Mouse (Mus musculus) gastrocnemius, postnatal 25 days (tissue): ENCODE data around the gene Ccdc190. TPM values are rescaled to one million over a fixed set of nuclear protein-coding genes. Genes with fewer than 3 reads are reported as not detected.

Experiments
- DNase-seq: peaks from one replicate; pipeline ENCODE4 v3.0.0; 2022
- long read RNA-seq, 2 experiments: library from polyadenylated mRNA; stranded (forward); transcript quantifications; one replicate each; pipeline ENCODE4 v2.0.0; 2021
- total RNA-seq, 2 experiments: library from RNA; stranded (reverse); gene quantifications; 1 replicate in 1 of 2; 2 replicates in 1 of 2; pipeline ENCODE4 v1.2.3; 2021

Ccdc190 gene
- not detected for total RNA-seq
- long read RNA-seq, experiment 1: 0 reads
- long read RNA-seq, experiment 2: 0 reads

- DNase-seq: peak; percentile 39
These were observed at the start of gene Ccdc190 for GRCm38 (mm10) chr1:169928454-169928971. Ccdc190 (plus strand) TSS chr1:169928648.

DNA sequence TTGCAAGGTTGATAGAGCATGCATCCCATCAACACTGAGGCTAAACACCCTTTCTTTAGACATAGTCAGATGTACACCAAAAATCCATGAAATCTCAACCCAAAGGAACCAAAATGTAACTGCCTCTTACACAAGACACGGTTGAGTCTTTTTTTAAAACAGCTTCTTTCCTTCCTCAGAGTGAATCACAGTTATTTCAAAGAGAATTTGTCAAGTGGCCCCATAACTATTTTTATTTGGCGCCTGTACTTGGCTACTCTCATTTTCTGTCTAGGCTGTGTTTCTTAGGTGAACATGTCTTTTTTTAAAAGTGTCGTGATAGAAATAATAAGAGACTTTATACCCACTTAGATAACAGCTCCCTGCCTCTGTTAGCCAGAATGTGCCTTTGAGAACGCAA is 49.4 kb upstream of the Ccdc190 start:
- no peak for DNase-seq

- DNase-seq: no peak
These were observed 48.3 kb upstream of the Ccdc190 start for GRCm38 (mm10) chr1:169880181-169880580.

DNA sequence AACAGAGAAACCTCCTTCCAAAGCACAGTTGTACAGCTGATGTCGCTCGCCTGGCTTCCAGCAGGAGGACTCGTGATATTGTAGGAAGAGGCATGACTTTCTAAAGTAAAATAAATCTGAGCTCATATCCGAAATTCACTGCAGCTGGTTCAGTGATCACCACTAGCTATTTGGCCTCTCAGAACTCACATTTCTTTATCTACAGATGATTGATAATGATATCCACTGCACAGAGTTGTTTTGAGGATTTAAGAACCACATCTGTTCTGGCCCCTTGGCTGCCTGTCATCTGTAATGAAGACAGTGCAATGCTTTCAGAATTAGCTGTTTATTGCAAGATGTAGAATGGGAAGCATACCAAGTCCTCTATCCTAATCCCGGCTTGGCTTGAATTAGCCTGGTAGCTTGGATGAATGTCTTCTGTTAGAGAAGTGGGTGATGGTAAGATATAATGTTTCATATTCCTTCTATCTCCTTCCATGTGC is 45.3 kb upstream of the Ccdc190 start:
- DNase-seq: no peak

DNA sequence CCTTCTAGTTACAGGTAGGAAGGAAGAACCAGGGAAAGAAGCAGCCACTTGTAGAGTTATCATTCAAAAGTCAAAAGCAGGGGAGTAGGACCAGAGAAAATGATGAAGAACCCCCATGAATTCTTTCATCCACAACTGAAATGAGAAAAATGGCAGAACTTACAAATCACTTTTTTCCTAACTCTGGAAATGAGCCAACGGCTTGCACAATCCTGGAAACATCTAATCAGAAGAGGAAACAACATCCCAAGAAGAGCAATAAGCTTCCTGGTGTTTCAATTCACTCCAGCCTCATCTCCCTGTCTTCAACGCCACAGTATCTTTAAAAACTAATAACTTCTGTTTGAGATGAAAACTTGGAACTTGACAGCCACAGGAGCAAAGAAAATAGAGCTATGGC is 39.2 kb upstream of the Ccdc190 start:
- DNase-seq: no peak

DNA sequence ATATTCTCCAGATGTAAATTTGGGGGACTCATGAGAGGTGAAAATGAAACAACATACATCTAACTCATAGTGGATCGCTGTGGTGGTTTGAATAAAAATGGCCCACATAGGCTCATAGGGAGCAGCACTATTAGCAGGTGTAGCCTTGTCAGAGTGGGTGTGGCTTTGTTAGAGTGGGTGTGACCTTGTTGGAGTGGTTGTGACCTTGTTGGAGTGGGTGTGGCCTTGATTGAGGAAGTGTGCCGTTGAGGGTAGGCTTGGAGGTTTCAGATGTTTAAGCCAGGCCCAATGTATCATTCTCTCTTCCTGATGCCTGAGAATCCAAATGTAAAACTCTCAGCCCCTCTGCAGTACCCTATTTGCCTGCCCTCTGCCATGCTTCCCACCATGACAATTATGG is 34.5 kb upstream of the Ccdc190 start:
- DNase-seq: no peak

GRCm38 (mm10) chr1:169895686-169896085 is 32.8 kb upstream of the Ccdc190 start:
- DNase-seq: no peak

DNA sequence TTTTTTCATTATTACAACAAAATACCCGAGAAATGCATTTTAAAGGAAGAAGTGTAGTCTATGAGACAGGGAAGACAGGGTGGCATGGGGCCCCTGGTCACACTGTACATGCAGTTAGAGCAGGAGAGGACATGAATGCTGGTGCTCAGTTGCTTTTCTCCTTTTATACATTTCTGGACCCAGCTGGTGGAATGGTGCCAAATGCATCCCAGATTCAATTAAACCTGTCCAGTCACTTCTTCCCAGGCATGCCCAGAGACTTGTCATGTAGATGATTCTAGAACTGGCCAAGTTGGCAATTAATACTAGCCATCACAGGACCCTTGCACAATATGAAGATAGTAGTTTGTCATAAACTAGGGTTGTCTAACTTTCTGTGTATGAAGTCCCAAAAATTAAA is 30.5 kb upstream of the Ccdc190 start:
- DNase-seq: no peak

- DNase-seq: no peak
These were observed 29.8 kb upstream of the Ccdc190 start for GRCm38 (mm10) chr1:169898607-169899006.

GRCm38 (mm10) chr1:169900771-169901336 is 27.6 kb upstream of the Ccdc190 start:
- DNase-seq: no peak

GRCm38 (mm10) chr1:169909163-169909562 is 19.3 kb upstream of the Ccdc190 start:
- DNase-seq: no peak

- DNase-seq: no peak
These were observed 18.8 kb upstream of the Ccdc190 start for GRCm38 (mm10) chr1:169909659-169910058.

GRCm38 (mm10) chr1:169910751-169911150 is 17.7 kb upstream of the Ccdc190 start:
- DNase-seq: no peak

DNA sequence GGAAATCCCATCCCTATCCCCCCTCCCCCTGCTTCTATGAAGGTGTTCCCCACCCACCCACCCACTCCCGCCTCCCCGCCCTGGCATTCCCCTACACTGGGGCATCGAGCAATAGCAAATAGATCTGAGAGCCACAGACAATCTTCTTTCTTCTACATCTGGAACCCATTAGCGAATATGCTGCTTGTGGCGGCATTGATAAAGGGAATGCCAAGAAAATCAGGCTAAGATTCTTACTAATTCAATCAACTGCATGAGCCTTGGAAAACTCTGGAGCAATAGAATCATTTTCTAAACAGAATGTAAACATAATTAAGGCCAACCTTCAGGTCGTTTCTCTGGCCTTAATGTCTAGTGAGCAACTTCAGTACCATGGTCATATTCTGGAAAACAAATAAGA is 16.9 kb upstream of the Ccdc190 start:
- no peak for DNase-seq

- peak; percentile 66 for DNase-seq
These were observed 11.8 kb upstream of the Ccdc190 start for GRCm38 (mm10) chr1:169916659-169917058.

- no peak for DNase-seq
These were observed 11.2 kb upstream of the Ccdc190 start for GRCm38 (mm10) chr1:169917115-169917796.

- DNase-seq: peak; percentile 32
These were observed 10.4 kb upstream of the Ccdc190 start for GRCm38 (mm10) chr1:169917998-169918397.

DNA sequence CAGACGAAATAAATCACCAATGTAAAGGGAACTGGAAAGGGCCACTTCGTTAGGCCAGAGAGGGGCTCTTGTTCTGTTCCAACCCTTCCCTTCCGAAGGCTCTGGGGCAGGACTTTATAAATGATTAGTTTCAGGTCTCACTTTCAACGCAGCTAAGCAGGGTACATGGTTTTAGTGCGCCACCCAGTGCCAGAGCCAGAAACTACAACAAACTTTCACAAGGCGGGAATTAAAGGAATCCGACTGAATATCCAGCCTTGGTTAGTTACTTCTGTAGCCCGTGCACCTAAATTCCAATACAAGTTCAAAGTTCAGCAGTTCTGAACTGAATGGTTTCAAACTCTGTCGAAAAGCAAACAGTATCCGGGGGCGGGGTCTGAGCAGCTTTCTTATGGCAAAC is 9.2 kb upstream of the Ccdc190 start:
- DNase-seq: peak; percentile 24

GRCm38 (mm10) chr1:169921710-169922211 is 6.7 kb upstream of the Ccdc190 start:
- DNase-seq: peak; percentile 14

DNA sequence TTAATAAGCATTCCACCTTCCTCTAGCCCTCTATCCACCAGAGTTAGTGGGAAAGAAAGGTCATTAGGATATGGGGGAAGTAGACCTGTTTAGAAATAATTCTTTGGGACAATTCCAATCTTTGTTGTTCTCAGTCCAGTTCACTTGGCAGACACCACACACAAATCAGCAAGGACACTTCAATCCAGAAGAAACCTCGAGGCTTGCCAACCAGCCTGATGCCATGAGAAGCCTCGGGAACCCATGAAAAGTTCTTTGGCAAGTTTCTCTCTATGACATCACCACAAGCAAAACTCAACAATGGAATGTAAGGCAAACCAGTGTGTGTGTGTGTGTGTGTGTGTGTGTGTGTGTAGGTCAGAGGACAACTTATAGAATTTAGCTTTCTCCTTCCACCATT is 3.9 kb upstream of the Ccdc190 start:
- DNase-seq: no peak

- no peak for DNase-seq
These were observed 587 bp upstream of the Ccdc190 start for GRCm38 (mm10) chr1:169927753-169928369.

GRCm38 (mm10) chr1:169931698-169932097 is 3.2 kb downstream of the Ccdc190 start:
- DNase-seq: no peak

- DNase-seq: no peak
These were observed 3.8 kb downstream of the Ccdc190 start for GRCm38 (mm10) chr1:169932122-169932746.
